Mouse (Mus musculus) right cerebral cortex, postnatal 36 days (tissue): ENCODE measurements at regions not wholly inside any gene's neighbourhood (a gene's known extent, or its start where the extent isn't known, plus 50 kb on each side); places are given as distances from the start of the nearest gene placed in this dataset.

Source experiments
- DNase-seq, 2 experiments: peaks; one replicate each; pipeline ENCODE4 v3.0.0; 2022; ENCODE audit warnings: low spot score in 2 of 2, mixed read lengths in 1 of 2

GRCm38 (mm10) chr2:169237321-169237720 lies 281.9 kb upstream of the Zfp64 start:
- DNase-seq, result no peak

GRCm38 (mm10) chr2:169234368-169235070 lies 279.1 kb upstream of the Zfp64 start:
- no peak for DNase-seq

- DNase-seq, result no peak
Measured at GRCm38 (mm10) chr2:169233151-169234123, 278.1 kb upstream of the Zfp64 start.

DNA sequence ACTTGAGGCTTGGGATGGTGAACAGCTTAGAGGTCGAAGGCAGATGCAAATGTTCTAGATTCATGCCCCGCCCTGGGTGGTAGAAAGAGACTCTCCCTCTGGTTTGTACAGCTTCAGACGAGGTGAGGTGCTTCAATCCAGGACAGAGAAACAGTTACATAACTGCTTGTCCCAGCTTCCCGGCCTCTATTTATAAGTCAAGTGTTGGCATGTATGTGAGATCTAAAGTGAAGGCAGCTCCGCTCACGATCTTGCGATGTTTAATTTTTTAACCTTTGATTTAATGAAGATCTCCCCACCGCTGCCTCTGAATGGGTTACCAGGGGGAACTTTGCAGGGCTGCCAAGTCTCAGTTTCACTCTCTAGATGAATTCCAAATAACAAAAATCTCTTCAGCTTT lies 266.9 kb upstream of the Zfp64 start:
- DNase-seq, result peak in 1 of 2 experiments; percentile 24

DNA sequence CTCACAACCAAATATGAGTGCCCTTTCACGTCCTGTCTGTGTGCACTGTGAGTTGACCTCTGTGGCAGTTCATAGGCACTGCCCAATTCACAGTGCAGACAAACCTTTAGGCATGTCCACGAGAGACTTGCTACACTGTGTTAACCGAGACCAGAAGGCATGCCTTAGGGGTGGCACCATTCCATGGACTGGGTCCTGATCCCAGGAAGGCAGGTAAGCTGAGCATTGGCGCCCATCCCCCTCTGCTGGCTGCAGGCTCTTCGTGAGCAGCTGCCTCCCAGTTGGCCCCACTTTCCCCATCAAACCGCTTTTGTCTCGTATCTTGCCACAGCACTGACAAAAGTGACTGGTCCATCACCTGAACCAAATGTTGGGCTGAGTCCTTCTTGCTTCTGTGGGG lies 265.8 kb upstream of the Zfp64 start:
- DNase-seq, result no peak

- no peak for DNase-seq
Measured at GRCm38 (mm10) chr2:169215546-169216043, 260.2 kb upstream of the Zfp64 start.

GRCm38 (mm10) chr2:169214396-169214795 lies 259.0 kb upstream of the Zfp64 start:
- DNase-seq, result no peak

DNA sequence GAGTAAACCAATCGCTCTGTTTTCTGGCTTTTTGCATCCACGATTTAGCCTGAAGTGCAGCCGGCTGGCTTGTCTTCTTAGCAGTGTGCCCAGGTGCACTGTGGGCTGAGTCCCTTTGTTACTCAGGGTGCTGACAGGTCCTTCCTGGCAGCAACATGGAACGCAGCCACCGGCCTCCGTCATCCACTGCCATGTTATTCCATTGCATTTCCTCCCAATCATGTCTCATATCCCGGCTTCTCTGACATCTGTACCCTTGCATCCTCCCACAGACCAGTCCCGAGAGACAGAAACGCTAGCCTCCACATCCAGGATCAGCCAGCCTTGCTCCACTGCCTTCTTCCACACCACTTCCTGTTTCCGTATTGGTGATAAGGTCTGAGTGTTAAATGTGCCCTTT lies 257.9 kb upstream of the Zfp64 start:
- no peak for DNase-seq

- DNase-seq, result no peak
Measured at GRCm38 (mm10) chr2:169212676-169213257, 257.4 kb upstream of the Zfp64 start.

GRCm38 (mm10) chr2:169204254-169204752 lies 248.9 kb upstream of the Zfp64 start:
- no peak for DNase-seq

- DNase-seq, result no peak
Measured at GRCm38 (mm10) chr2:169191974-169192373, 236.6 kb upstream of the Zfp64 start.

DNA sequence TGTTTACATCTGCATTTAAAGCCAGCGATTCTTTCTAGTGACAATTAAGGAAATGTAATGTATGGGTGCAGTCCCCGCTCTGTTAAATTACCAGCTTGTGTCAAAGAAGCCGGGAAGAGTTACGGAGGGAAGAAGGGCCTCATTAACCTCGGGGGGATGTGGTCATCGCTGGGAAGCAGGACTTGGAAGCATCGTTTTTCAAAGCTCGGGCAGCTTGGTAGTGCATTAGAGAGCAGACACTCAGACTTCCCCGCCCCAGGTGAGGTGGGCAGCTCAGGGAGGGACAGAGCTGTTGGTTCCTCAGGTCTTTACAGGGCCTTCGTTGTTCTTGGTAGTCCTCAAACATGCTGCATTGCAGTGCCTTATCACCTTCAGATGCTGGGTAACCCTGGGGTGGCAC lies 236.1 kb upstream of the Zfp64 start:
- no peak for DNase-seq

DNA sequence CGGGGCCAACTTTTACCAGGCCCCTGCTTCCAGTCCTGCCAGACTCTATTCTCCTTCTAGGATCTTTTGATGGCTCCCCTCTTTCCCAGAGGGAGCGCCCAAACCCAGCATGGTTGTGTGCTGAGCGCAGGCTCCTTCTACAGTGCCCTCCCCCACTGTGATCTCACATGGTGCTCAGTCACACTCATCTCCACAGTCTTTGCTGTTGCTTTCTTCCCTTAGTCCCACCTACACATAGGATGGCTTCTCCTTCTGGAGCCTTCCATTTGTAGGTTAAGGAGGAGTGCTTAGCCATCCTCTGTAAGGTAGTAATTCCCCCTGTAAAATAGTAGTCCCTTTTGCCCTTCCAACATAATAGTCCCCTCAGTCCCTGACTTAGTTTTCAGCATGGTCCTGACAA lies 222.2 kb upstream of the Zfp64 start:
- no peak for DNase-seq

DNA sequence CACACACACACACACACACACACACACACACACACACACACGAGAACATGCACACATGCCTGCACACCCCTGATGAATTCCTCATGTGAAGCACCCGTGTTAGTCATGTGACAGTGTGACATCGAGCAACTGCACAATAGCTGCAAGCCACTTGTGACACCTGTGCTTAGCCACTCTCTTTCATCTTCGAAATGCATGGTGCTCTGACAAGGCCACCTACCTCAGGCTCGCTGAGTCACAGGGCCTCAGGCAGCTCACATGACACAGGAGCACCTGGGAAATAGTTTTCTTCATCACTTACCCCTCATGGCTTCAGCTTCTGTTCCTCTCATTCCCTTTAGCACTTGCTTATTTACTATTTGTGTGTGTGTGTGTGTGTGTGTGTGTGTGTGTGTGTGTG lies 213.4 kb upstream of the Zfp64 start:
- DNase-seq, result no peak

DNA sequence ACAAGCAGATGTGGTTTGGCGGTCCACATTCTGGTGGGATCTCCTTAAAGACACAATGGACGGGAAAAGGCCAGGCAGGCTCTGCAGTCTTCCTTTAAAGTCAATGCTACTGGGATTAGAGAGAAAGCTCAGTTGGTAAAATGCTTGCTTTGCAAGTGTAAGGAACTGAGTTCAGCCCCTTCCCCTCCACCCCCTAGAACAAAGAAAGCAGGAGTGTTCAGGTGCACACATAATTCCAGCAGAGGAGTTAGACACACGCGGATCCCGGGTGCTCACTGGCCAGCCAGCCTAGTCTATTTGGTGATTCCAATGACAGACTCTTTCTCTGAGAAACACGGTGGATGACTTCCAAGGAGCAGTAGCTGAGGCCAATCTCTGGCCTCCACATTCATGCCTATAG lies 213.0 kb upstream of the Zfp64 start:
- no peak for DNase-seq

DNA sequence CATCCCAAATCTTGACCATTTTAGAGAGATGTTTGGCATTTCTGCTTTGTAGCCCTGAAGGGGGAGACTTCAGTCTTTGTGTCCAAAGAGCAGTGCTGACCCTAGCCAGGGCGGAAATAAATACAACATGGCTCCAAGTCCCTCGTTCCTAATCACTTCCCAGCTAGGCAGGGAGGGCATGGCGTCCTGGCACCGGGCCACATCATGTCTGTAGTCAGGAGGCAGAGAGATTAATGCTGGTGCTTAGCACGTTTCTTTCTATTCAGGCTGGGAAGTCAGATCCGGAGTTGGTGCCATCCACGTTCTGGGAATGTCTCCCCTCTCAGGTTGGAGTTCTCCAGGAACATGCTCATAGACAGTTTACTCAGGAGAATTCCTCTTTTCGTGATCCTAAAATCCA lies 206.3 kb upstream of the Zfp64 start:
- no peak for DNase-seq

GRCm38 (mm10) chr2:169158760-169159159 lies 203.4 kb upstream of the Zfp64 start:
- DNase-seq, result no peak

DNA sequence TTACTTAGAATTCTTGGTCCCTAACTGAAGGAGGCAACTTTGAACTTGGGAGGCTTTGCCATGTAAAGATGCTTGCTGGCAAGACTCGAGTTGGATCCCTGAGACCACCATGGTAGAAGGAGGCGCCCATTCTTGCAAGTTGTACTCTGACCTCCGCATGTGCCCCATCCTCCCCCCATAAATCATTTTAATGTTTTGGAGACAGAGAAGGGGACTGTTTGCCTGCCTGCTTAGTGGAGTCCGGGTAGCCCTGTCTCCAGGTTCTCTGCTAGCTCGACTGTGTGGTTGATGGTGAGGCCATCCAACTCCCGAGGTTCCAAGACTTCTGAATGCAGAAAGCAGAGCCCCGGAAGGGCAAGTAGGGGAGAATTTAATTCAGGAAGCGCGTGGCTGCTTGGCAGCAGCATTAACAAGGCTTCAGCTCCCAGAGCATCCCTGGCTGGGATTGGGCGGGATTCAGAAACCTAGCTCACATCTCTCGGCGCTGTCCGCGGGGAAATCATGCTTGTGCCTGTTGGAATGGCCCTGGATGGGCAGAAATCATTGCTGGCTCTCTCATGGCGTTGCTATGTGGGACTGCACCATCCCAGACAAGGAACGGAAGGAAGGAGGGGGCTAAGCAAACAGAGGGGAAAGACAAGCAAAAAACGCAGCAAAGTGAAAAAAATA lies 202.8 kb upstream of the Zfp64 start:
- DNase-seq, result no peak

- no peak for DNase-seq
Measured at GRCm38 (mm10) chr2:169156908-169157307, 201.5 kb upstream of the Zfp64 start.

GRCm38 (mm10) chr2:169154881-169155280 lies 199.5 kb upstream of the Zfp64 start:
- DNase-seq, result no peak

- peak in 1 of 2 experiments; percentile 25 for DNase-seq
Measured at GRCm38 (mm10) chr2:169147655-169148054, 192.3 kb upstream of the Zfp64 start.

DNA sequence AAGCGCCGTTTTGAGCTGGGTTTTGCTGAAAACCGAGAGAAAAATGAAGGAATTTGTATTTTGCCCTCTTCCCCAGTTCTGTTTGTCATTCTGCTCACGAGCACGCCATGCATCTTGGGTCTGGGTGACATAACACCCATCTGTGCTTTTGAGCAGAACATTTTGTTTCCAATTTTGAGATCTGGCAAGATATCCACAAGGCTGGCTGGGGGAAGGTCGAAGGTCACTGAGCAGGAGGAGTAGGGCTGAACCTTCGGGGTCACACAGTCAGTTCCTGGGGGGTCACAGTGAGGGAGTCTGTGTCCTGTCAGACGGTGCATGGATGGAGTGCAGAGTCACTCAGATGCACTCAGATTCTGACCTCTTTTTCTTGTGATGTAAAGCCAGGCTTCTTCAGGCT lies 186.8 kb upstream of the Zfp64 start:
- DNase-seq, result no peak
